ENCODE assay signal across 8 mouse cellular contexts in genomic region chr13:60427755-60428385, GRCm38 (mm10).
DNase-seq lines count a peak whose midpoint lies in the region; ATAC-seq lines count a peak whose summit lies in the region.

No protein-coding gene starts in this region.

- no peak for ATAC-seq in megakaryocyte, adult 5-6 weeks (ENCODE audit: poor library complexity, severe bottlenecking)

- DNase-seq in urinary bladder, postnatal 14 days (ENCODE audit: low spot score) = peak; percentile 53
- DNase-seq in urinary bladder, postnatal 10 days (ENCODE audit: low spot score) = no peak
- peak; percentile 79 to 80 for DNase-seq in heart, adult 9 months (ENCODE audit: low spot score in 2 of 2)
- DNase-seq in kidney, postnatal 4 days = peak; percentile 47 to 67
- no peak for DNase-seq in cerebellum, postnatal 25 days
- no peak for DNase-seq in right cerebral cortex, postnatal 36 days (ENCODE audit: low spot score in 2 of 2)
- DNase-seq in T-cell, adult 2 months (ENCODE audit: low spot score) = no peak

Comparison
In these comparisons a context has a peak if more than half of its experiments do, and no peak if none do; other contexts are left out.
1. DNase-seq: peak in urinary bladder, postnatal 14 days (single experiment), heart, adult 9 months (2 of 2) and kidney, postnatal 4 days (2 of 2); none in urinary bladder, postnatal 10 days (single experiment), cerebellum, postnatal 25 days (0 of 2), right cerebral cortex, postnatal 36 days (0 of 2) and T-cell, adult 2 months (single experiment).